Mouse (Mus musculus): ENCODE measurements around the gene H1fnt.

The H1fnt gene

GRCm38 (mm10) chr15:98257193-98257592 is at the start of gene H1fnt:
TSS of gene H1fnt (minus strand) at chr15:98257293.
- DNase-seq (ENCODE audit: low spot score): no peak

DNA sequence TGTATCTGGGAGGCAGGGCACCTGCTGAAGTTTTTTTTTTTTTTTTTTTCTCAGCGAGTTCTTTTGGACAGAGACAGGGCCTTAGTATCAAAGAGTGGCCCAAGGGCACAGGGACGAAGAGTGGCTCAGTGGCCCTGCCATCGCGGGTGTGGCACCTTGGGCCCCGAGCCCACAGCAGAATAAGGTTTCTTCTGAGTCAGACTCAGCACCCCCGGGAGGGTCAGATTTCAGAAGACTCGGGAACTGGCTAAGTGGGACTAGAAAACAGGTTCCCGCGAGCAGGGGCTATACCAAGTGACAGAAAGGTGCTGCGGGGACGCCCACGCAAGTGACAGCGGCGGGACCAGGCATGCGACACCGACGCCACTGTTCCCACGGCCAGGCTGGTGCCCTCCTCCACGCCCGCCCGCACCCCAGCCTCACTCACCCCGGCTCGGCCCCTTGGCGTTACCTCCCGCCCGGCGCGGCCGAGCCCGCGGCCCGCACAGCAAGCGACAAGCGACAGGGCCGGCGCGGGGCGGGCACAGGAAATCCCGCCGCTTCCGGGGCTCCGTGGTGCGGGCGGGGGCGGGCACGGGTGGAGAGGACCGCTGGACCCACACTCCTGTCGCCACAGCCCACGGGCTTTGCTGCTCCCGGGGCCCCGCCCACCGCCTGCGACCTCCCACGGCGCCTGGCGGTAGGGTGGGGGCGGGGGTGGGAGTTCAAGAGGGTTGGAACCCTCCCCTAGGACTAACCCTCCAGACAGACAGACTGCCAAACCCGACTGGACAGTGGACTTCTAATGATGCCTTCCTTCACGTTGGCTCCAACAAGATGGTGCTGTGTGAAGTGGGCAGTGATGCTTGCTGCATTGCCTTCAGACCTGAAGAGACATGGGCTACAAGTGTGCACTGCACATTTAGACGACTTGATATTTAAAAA is 38.8 kb upstream of the H1fnt start, which contains the start of gene Zfp641:
Zfp641 (minus strand) TSS at position 534 of the 924 bp plus-strand sequence.
- DNase-seq (ENCODE audit: low spot score): no peak

GRCm38 (mm10) chr15:98293651-98294050 is 36.6 kb upstream of the H1fnt start:
- DNase-seq (ENCODE audit: low spot score): no peak

DNA sequence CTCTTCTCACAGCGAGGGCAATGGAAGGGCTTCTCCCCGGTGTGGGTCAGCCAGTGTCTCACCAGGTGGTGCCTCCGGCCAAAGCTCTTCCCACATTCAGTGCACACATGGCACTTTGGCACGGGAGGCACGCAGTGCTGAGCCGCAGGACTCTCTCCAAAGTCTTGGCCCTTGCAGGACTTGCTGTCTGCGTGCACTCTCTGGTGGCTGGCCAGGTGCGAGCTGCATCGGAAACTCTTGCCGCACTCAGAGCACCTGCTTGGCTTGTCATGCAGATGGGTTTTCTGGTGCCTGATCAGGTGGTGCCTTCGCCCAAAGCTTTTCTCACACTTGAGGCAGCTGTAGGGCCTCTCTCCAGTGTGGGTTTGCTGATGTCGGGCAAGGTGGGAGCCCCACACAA is 31.5 kb upstream of the H1fnt start:
- DNase-seq (ENCODE audit: low spot score): no peak

- DNase-seq (ENCODE audit: low spot score): no peak
Measured at GRCm38 (mm10) chr15:98286418-98286817, 29.3 kb upstream of the H1fnt start.

DNA sequence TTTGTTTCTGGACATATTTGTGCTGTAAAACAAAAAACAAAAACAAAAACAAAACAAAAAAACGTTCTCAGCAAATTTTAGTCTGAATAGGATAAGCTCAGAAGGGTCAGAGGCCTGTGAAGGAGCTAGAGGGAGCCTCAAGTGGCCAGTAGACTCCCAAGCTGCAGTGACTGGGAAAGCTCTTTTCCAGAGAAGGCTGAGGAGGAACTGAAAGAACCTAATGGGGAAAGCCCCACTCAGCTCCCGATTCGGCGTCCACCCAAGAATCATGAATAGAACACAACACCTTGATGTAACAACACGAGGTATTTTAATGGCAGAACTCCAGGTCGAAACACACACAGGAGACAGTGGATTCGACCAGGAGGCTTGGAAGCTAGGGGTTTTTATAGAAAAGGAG is 683 bp upstream of the H1fnt start:
- no peak for DNase-seq (ENCODE audit: low spot score)

GRCm38 (mm10) chr15:98256271-98256670 is 822 bp downstream of the H1fnt start:
- DNase-seq (ENCODE audit: low spot score): no peak

GRCm38 (mm10) chr15:98235442-98235841 is 21.7 kb downstream of the H1fnt start:
- DNase-seq (ENCODE audit: low spot score): no peak

DNA sequence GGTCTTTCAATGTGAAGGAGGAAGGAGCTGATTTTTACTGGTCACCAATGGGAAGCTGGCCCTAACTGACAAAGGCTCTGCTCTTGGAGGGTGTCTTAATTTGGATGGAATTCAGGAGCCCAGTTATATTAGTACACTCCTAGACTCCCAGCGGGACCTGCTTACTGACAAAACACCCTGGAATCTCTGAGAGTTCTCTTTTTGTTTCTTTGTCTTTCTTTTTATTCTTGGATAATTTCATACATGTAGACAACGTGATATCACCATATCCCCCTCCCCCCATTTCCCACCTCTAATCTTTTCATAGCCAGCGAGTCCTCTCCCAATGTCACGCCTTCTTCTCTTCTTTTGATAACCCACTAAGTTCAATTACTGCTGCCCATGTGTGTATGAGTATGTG is 22.7 kb downstream of the H1fnt start, which contains the start of gene Olfr286:
Olfr286 (minus strand) TSS at position 101 of the 400 bp plus-strand sequence.
- no peak for DNase-seq (ENCODE audit: low spot score)

- no peak for DNase-seq (ENCODE audit: low spot score)
Measured at GRCm38 (mm10) chr15:98226096-98226495, 31.0 kb downstream of the H1fnt start.

GRCm38 (mm10) chr15:98225610-98226009 is 31.5 kb downstream of the H1fnt start:
- no peak for DNase-seq (ENCODE audit: low spot score)

DNA sequence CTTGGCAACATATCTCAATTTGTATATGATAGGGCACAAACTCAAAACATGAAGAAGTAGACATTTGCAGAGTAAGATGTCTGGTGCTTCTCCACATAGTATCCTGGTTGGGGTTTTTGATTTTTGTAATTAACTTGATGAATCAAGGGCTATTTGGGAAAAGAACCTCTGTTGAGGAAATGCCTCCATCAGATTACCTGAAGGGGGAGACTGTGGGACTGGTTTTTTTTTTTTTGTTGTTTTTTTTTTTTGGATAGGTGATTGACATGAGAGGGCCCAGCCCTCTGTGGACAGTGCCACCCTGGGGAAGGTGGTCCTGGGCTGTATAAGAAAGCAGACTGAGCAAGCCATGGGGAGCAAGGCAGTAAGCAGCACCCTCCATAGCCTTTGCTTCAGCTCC is 34.7 kb downstream of the H1fnt start:
- no peak for DNase-seq (ENCODE audit: low spot score)

GRCm38 (mm10) chr15:98220877-98221276 is 36.2 kb downstream of the H1fnt start, which contains the start of the genes Gm44579 and Olfr287:
TSS of gene Gm44579 (minus strand) at chr15:98220977.
TSS of gene Olfr287 (minus strand) at chr15:98221056.
- no peak for DNase-seq (ENCODE audit: low spot score)

GRCm38 (mm10) chr15:98214130-98214529 is 43.0 kb downstream of the H1fnt start:
- DNase-seq (ENCODE audit: low spot score): no peak

DNA sequence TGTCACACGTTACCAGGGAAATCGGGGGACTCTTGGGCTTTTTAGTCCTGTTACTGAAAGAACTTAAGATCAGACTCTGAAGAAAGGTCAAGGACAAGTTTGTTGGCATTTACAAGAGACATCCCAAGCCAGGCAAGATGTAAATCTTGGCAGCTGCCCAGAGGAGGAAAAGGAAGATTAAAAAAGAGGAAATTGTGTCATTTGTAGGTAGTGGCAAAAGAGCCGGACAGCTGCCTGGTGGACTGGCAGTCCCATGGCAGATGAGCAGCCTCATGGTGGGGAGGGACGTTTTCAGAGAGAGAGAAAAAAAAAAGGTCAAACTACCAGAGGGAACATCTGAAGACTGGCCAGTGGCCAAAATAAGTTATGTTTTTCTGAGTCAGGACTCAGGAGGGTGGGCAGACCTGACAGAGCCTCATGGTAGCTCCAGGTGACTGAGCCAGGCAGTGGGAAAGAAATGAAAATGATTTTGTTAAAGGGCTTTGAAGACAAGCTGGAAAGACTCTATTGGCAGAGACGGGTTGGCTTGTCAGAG is 43.7 kb downstream of the H1fnt start:
- no peak for DNase-seq (ENCODE audit: low spot score)

DNA sequence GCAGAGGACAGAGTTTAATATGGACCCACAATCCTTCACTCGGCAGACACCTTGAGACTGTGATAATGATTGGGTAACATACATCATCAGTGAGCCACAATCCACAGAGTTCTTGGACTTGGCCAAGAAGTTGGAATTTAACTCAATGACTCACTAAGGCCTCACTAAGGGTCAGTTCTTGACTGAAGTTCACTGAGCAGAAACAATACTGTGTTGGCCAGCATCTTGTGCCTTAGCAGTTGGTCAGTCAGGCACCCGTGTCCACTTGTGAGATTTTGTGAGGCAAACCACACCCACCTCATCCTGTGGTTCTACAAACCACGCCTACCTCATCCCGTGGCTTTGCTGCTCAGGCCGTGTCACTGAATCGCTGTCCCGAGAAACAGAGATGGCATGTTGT is 47.4 kb downstream of the H1fnt start:
- DNase-seq (ENCODE audit: low spot score): no peak
